Mouse (Mus musculus) Patski (cell line): ENCODE data around the gene Susd1. TPM values are rescaled to one million over a fixed set of nuclear protein-coding genes. Genes with fewer than 3 reads are reported as not detected.

ENCODE experiments used
- ATAC-seq: fragments of 100-300 bp; one replicate; pipeline ENCODE4 v1.8.0; 2021
- CTCF ChIA-PET: fragments of 350-600 bp; sonication (Branson Sonifier 250); formaldehyde crosslinking; loops from one replicate; lab custom pipeline; 2022; ENCODE audit warnings: inconsistent platforms; lab: Charles Lee
- POLR2A ChIA-PET: fragments of 350-600 bp; sonication (Branson Sonifier 250); formaldehyde crosslinking; loops from one replicate; lab custom pipeline; 2022; ENCODE audit warnings: antibody characterized with exemption, inconsistent platforms; lab: Charles Lee
- DNase-seq: peaks from one replicate; pipeline ENCODE4 v3.0.0-alpha.2; 2011; ENCODE audit warnings: low read depth, low spot score
- H3K27me3 ChIP-seq: fragments of 371-371 bp; one replicate; pipeline ENCODE4 v1.5.1; 2021
- CTCF ChIP-seq: fragments of 100-300 bp; IDR thresholded peaks from one replicate; pipeline ENCODE4 v1.5.1; 2021
- in situ Hi-C: fragments of 300-500 bp; cut with MboI; formaldehyde crosslinking; loops from 3 replicates; pipeline ENCODE4 v1.11.1; 2018; ENCODE audit warnings: low pct_unique_long_range_greater_than_20kb, mixed read lengths
- polyA plus RNA-seq: library from polyadenylated mRNA; unstranded; gene quantifications from one replicate; pipeline ENCODE4 v1.2.3, GENCODE M21; 2021

The Susd1 gene
- polyA plus RNA-seq, 1 experiment from 2014 or later = 2.1 TPM

- peak; percentile 53 for ATAC-seq
- no peak for TF ChIP-seq CTCF
- no peaks in the 10 kb centered on the region for H3K27me3 ChIP-seq
- DNase-seq = no peak
- CTCF ChIA-PET = no interaction called here
- POLR2A ChIA-PET = interaction anchor here (1.4 kb wide), 1 partner anchor 35 kb away, joined by 3 read pairs; no protein-coding TSS in a partner anchor
- in situ Hi-C loops = loop anchor here (5.0 kb wide), 1 partner anchor 60 kb away; no protein-coding TSS in a partner anchor
Measured at GRCm38 (mm10) chr4:59452503-59452933, 14.1 kb upstream of the Susd1 start.

- ATAC-seq (no peak), DNase-seq (no peak)
- in situ Hi-C loops = loop anchor here (5.0 kb wide), 1 partner anchor 59 kb away; no protein-coding TSS in a partner anchor
- TF ChIP-seq CTCF = no peak
- CTCF ChIA-PET = no interaction called here
- no peaks in the 10 kb centered on the region for H3K27me3 ChIP-seq
- POLR2A ChIA-PET = no interaction called here
Measured at GRCm38 (mm10) chr4:59450906-59451305, 12.5 kb upstream of the Susd1 start.

- in situ Hi-C loops = loop anchor here (5.0 kb wide), 1 partner anchor 58 kb away; no protein-coding TSS in a partner anchor
- TF ChIP-seq CTCF = no peak
- CTCF ChIA-PET = no interaction called here
- ATAC-seq (no peak), DNase-seq (no peak)
- H3K27me3 ChIP-seq = no peaks in the 10 kb centered on the region
- POLR2A ChIA-PET = no interaction called here
Measured at GRCm38 (mm10) chr4:59450234-59450854, 11.9 kb upstream of the Susd1 start.

- no peak for TF ChIP-seq CTCF
Measured at GRCm38 (mm10) chr4:59447296-59447695, 8.9 kb upstream of the Susd1 start.

GRCm38 (mm10) chr4:59445516-59445915 lies 7.1 kb upstream of the Susd1 start:
- no peak for DNase-seq
- POLR2A ChIA-PET = no interaction called here
- CTCF ChIA-PET = no interaction called here
- ATAC-seq = no peak
- TF ChIP-seq CTCF = no peak
- in situ Hi-C loops = no loop called here
- H3K27me3 ChIP-seq = no peaks in the 10 kb centered on the region

More at GRCm38 (mm10) chr4:59447296-59447695, 8.9 kb upstream of the Susd1 start:
- in situ Hi-C loops = no loop called here
- DNase-seq (no peak), ATAC-seq (peak; percentile 51)
- ChIA-PET CTCF (interaction anchor here (1.1 to 1.5 kb wide), 2 partner anchors 59 to 66 kb away, joined by 3 to 7 read pairs; no protein-coding TSS in a partner anchor), POLR2A (no interaction called here)
- no peaks in the 10 kb centered on the region for H3K27me3 ChIP-seq

GRCm38 (mm10) chr4:59444994-59445393 lies 6.6 kb upstream of the Susd1 start:
- in situ Hi-C loops = no loop called here
- POLR2A ChIA-PET = no interaction called here
- DNase-seq (no peak), ATAC-seq (no peak)
- no peaks in the 10 kb centered on the region for H3K27me3 ChIP-seq
- CTCF ChIA-PET = no interaction called here
- no peak for TF ChIP-seq CTCF

GRCm38 (mm10) chr4:59444085-59444484 lies 5.7 kb upstream of the Susd1 start:
- TF ChIP-seq CTCF = no peak
- in situ Hi-C loops = no loop called here
- H3K27me3 ChIP-seq = no peaks in the 10 kb centered on the region
- no peak for ATAC-seq
- POLR2A ChIA-PET = no interaction called here
- DNase-seq = no peak
- CTCF ChIA-PET = interaction anchor here (1.1 kb wide), 1 partner anchor 9 kb away, joined by 3 read pairs; no protein-coding TSS in a partner anchor

GRCm38 (mm10) chr4:59441265-59441664 lies 2.8 kb upstream of the Susd1 start:
- TF ChIP-seq CTCF = no peak

GRCm38 (mm10) chr4:59439960-59440359 lies 1.5 kb upstream of the Susd1 start:
- TF ChIP-seq CTCF = no peak
- POLR2A ChIA-PET = no interaction called here
- ATAC-seq (no peak), DNase-seq (no peak)
- no peaks in the 10 kb centered on the region for H3K27me3 ChIP-seq
- CTCF ChIA-PET = no interaction called here
- in situ Hi-C loops = no loop called here

More at GRCm38 (mm10) chr4:59441265-59441664, 2.8 kb upstream of the Susd1 start:
- POLR2A ChIA-PET = no interaction called here
- DNase-seq (no peak), ATAC-seq (no peak)
- in situ Hi-C loops = no loop called here
- no peaks in the 10 kb centered on the region for H3K27me3 ChIP-seq
- CTCF ChIA-PET = no interaction called here

GRCm38 (mm10) chr4:59439041-59439440 lies 608 bp upstream of the Susd1 start:
- no peak for ATAC-seq
- H3K27me3 ChIP-seq = no peaks in the 10 kb centered on the region
- DNase-seq = no peak
- in situ Hi-C loops = no loop called here
- POLR2A ChIA-PET = no interaction called here
- no peak for TF ChIP-seq CTCF
- CTCF ChIA-PET = no interaction called here

GRCm38 (mm10) chr4:59435951-59436350 lies 2.5 kb downstream of the Susd1 start:
- CTCF ChIA-PET = no interaction called here
- TF ChIP-seq CTCF = no peak
- no peaks in the 10 kb centered on the region for H3K27me3 ChIP-seq
- in situ Hi-C loops = no loop called here
- ATAC-seq (no peak), DNase-seq (no peak)
- POLR2A ChIA-PET = no interaction called here
